Mouse (Mus musculus) embryonic facial prominence, embryonic 10.5 days (tissue): ENCODE results near the gene Plekhg2. TPM values are rescaled to one million over a fixed set of nuclear protein-coding genes. Genes with fewer than 3 reads are reported as not detected.
A peak's percentile ranks its signal among the peaks of the same experiment; 100 is the strongest.

Experiments used
- DNase-seq: peaks from one replicate; pipeline ENCODE4 v3.0.0-alpha.2; 2017; ENCODE audit warnings: low spot score
- H3K27ac ChIP-seq: fragments of 300-500 bp; sonication (generic); replicated peaks from 2 replicates; pipeline ENCODE4 v1.5.1; 2016; ENCODE audit warnings: mild to moderate bottlenecking
- H3K27me3 ChIP-seq: fragments of 300-500 bp; sonication (generic); replicated peaks from 2 replicates; pipeline ENCODE4 v1.6.1; 2016; ENCODE audit warnings: low read depth, mild to moderate bottlenecking; ENCODE audit not compliant: poor library complexity, severe bottlenecking
- H3K36me3 ChIP-seq: fragments of 300-500 bp; sonication (generic); replicated peaks from 2 replicates; pipeline ENCODE4 v1.6.1; 2016; ENCODE audit warnings: mild to moderate bottlenecking, moderate library complexity
- H3K4me1 ChIP-seq: fragments of 300-500 bp; sonication (generic); 2 replicates; pipeline ENCODE4 v1.6.1; 2016
- H3K4me3 ChIP-seq: fragments of 300-500 bp; sonication (generic); 2 replicates; pipeline ENCODE4 v1.5.1; 2016; ENCODE audit warnings: mild to moderate bottlenecking, moderate library complexity
- H3K9me3 ChIP-seq: fragments of 300-500 bp; sonication (generic); 2 replicates; pipeline ENCODE4 v1.6.1; 2016; ENCODE audit warnings: mild to moderate bottlenecking
- WGBS: fragments of 180-500 bp; shearing (Covaris S2); methylation state at CpG from one replicate; pipeline ENCODE4 v1.1.7; 2016; 5-methylcytosine and 5-hydroxymethylcytosine counted together
- polyA plus RNA-seq: library from polyadenylated mRNA; unstranded; fragments of >200 nt; fragmentation: Nextera tagmentation; extraction: Ambion mirVana; gene quantifications from 2 replicates; pipeline ENCODE4 v1.2.1, GENCODE M21; 2016

Gene Plekhg2
- polyA plus RNA-seq, 1 experiment from 2014 or later: 101 TPM

DNA sequence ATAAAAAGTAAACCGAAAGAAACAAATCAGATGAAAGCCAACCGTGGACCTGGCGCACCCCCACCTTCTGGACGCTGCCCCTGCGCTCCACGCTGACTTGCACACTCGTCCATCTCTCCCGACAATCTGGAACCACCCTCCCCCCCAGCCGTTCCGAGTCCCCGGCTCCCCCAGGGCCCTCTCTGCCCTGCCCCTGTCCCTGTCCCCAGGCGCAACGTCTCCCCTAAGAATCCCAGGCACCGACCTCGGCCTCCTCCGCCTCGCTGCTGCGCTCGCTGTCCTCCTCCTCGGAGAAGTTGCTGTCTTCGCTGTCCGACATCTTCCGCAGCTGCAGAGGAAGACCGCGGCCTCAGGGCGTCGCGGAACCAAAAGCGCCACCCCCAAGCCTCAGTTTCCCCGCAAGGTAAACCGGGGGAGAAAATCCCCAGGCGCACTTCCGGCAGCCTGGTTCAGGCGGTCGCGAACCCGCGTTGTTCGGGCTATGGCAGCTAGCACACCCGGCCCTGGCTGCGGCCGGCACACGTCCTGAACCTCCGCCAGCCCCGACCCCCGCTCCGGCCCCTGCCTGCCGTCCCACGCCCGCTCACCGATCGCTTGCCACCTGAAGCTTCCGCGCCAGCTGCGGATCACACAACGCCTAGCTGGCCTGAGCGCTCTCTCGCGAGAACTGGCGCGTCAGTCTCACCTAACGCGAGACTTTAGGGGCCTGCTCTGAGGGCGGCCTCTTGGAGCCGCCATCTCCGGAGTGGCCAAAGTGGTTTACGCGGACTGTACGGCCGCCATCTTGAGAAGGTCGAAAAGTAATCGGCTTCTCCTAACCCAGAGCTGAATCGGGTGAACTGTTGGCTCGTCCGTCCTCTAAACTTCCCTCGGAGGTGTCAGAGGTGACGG, 34.0 kb downstream of the Plekhg2 start, which contains the start of gene Supt5:
TSS of gene Supt5 (minus strand) at position 639 of the 891 bp plus-strand sequence.
- Histone ChIP-seq H3K4me1 (peaks cover 35% of the 10 kb centered on the region), H3K9me3 (no peaks in the 10 kb centered on the region)
- under 1% methylated on average over 77 of the region's 77 CpGs for WGBS

DNA sequence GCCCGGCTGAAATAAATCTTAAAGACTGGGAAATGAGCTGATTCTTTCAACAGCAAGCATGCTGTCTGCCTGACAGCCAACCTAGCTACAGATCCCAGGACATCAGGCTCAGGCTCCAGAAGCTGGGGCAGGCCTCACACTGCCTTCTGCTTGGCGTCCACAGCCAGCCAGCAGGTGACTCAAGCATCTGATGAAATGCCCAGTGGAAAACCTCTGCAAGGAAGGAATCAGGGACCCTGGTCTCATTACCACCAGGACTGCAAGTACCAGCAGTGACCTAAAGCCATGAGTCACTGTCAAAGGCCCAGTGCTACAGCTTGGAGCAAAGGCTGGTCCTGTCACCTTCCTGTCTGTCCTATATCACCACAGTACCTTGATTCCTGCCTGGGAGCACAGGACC, 36.9 kb downstream of the Plekhg2 start:
- DNase-seq: no peak
- peaks cover 17% of the 10 kb centered on the region for H3K4me1 ChIP-seq
- H3K4me3 ChIP-seq: no peak overlapping the region
- H3K36me3 ChIP-seq: peaks cover 61% of the 10 kb centered on the region
- H3K27ac ChIP-seq: no peak overlapping the region
- WGBS: 88% methylated on average over 2 of the region's 2 CpGs
- H3K9me3 ChIP-seq: no peaks in the 10 kb centered on the region
- no peaks in the 10 kb centered on the region for H3K27me3 ChIP-seq

More for the DNA sequence above, 34.0 kb downstream of the Plekhg2 start, which contains the start of gene Supt5:
- H3K36me3 ChIP-seq: peaks cover 33% of the 10 kb centered on the region
- peak within 1 kb of the TSS; percentile 93 for H3K27ac ChIP-seq
- H3K27me3 ChIP-seq: no peaks in the 10 kb centered on the region
- peak; percentile 97 for DNase-seq
- peak within 1 kb of the TSS; percentile 99 for H3K4me3 ChIP-seq

DNA sequence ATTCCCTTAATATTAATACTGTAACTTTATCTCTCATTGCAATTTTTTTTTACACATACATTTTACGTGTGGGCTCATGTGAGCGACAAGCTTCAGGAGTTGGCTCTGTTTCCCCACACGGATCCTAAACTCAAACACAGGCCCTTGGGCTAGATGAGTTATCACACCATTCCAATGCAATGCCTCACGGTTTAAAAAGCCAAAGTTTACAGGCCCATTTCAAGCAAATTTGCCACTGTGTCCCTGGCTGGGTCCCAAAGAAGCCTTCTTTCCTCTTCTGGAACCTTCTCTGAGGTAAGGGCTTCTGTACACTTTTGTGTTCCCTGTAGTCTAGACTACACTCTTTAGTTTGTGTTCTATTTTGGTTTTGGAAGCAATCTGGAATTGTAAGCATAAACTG, 37.9 kb downstream of the Plekhg2 start:
- Histone ChIP-seq H3K4me1 (peaks cover 17% of the 10 kb centered on the region), H3K9me3 (no peaks in the 10 kb centered on the region), H3K27ac (no peak overlapping the region), H3K4me3 (no peak overlapping the region), H3K36me3 (peaks cover 71% of the 10 kb centered on the region), H3K27me3 (no peaks in the 10 kb centered on the region)
- WGBS: 93% methylated on average over 4 of the region's 4 CpGs
- no peak for DNase-seq

DNA sequence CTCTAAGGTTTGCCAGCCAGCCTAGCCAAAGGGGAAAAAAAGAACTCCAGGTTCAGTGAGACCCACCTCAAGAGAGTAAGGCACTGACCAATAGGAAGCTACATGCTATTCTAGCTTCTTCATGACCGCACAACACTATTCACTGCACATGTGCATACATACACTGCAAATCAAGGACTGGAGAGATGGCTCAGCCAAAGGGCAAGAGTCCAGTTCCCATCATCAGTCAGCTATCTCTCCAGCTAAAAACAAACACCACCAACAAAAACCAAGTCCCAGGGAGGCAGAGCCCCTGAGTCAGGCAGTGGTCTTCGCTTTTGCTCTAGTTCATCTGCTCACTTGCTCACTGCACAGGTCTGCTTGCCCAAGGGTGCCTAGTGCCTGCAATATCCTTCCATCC, 44.1 kb downstream of the Plekhg2 start:
- Histone ChIP-seq H3K4me1 (no peaks in the 10 kb centered on the region), H3K27ac (no peak overlapping the region), H3K36me3 (peaks cover 99% of the 10 kb centered on the region), H3K4me3 (no peak overlapping the region), H3K9me3 (no peaks in the 10 kb centered on the region), H3K27me3 (no peaks in the 10 kb centered on the region)
- DNase-seq: no peak
- 94% methylated on average over 2 of the region's 2 CpGs for WGBS

DNA sequence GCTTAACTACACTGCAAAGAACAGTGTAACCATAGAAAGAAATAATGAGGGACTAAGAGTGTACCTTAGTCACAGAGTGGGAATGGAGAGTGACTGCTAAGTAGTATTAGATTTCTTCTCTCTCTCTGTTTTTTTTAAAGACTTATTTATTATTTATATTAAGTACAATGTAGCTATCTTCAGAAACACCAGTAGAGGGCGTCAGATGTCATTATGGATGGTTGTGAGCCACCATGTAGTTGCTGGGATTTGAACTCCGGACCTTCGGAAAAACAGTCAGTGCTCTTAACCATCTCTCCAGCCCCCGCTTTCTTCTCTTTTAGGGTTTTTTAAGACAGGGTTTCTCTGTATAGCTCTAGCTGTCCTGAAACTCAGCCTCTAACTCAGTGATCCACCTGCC, 45.9 kb downstream of the Plekhg2 start:
- H3K4me1 ChIP-seq: no peaks in the 10 kb centered on the region
- peaks cover 100% of the 10 kb centered on the region for H3K36me3 ChIP-seq
- DNase-seq: no peak
- H3K9me3 ChIP-seq: no peaks in the 10 kb centered on the region
- no peak overlapping the region for H3K4me3 ChIP-seq
- WGBS: 82% methylated on average over 4 of the region's 4 CpGs
- H3K27me3 ChIP-seq: no peaks in the 10 kb centered on the region
- no peak overlapping the region for H3K27ac ChIP-seq

DNA sequence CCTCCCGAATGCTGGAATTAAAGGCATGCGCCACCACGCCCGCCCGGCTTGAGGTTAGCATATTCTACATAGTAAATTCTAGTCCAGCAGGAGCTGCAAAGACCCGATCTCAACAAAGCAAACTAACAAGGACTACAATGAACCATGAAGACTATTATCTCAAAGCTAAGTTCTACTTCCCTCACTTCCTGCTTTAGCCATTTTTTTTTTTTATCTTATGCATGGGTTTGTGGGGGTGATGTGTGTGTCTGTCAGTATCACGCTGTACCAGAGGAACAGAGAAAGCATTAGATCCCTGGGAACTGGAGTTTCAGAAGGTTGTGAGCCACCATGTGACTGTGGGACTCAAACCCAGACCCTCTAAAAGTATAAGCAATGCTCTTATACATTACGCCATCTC, 47.1 kb downstream of the Plekhg2 start:
- H3K9me3 ChIP-seq: no peaks in the 10 kb centered on the region
- no peak overlapping the region for H3K27ac ChIP-seq
- 94% methylated on average over 8 of the region's 8 CpGs for WGBS
- no peaks in the 10 kb centered on the region for H3K4me1 ChIP-seq
- H3K27me3 ChIP-seq: no peaks in the 10 kb centered on the region
- peaks cover 100% of the 10 kb centered on the region for H3K36me3 ChIP-seq
- DNase-seq: no peak
- no peak overlapping the region for H3K4me3 ChIP-seq

DNA sequence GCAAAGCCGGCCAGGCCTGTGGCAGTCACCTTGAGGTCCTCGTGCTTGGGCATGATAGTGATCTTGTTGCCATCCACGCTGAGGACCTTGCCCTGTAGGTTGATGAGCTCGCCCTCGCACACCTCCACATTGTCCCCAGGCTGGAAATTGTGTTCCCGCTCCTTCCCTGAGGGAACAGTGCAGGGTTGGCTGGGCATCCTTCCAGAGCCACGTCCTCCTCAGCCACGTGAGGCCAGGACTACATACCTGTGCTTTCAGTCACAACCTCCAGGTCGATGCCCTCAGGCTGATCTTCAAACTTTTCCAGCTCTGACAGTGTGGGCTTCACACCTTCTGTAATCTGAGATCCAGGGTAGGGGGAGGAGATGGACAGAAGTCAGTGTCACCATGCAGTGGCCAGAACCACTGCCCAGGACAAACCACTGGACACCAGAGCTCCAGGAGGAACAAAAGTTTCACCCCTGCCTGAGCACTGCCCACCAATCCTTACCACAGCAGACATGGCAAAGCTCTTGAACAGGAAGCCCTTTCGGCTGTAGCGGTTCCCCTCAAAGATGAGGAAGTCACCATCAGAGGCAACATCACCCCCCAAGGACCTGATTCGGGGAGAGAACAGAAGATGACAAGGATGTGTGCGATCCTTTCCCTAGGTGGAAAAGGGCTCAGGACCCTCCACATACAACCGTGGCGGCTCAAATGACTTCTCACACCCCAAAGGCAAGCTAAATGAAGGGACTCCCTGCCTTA, 50.3 kb downstream of the Plekhg2 start:
- Histone ChIP-seq H3K27me3 (no peaks in the 10 kb centered on the region), H3K27ac (no peak overlapping the region), H3K4me3 (no peak overlapping the region), H3K36me3 (peaks cover 100% of the 10 kb centered on the region), H3K9me3 (no peaks in the 10 kb centered on the region), H3K4me1 (no peaks in the 10 kb centered on the region)
- WGBS: 92% methylated on average over 15 of the region's 15 CpGs
- no peak for DNase-seq

DNA sequence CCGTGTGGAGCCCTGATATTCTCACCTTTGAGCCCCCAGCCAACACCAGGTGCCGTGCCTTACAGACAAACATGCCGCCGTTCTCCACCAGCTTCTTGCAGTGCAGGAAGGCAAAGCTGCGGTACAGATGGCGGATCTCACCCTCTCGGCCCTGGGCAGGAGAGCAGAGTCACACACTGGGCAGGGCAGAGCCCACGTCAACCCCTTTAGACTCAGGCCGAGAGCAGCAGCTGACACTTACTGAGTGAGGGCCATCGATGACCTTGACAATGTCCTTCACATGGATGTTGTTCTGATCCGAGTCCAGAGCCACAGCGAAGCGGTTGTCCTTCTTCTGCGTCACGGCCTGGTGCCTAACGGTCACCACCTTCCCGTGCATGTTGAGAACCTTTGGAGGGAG, 53.7 kb downstream of the Plekhg2 start:
- DNase-seq: no peak
- H3K4me1 ChIP-seq: no peaks in the 10 kb centered on the region
- H3K27me3 ChIP-seq: no peaks in the 10 kb centered on the region
- 94% methylated on average over 17 of the region's 17 CpGs for WGBS
- no peak overlapping the region for H3K27ac ChIP-seq
- peaks cover 100% of the 10 kb centered on the region for H3K36me3 ChIP-seq
- no peak overlapping the region for H3K4me3 ChIP-seq
- H3K9me3 ChIP-seq: no peaks in the 10 kb centered on the region

DNA sequence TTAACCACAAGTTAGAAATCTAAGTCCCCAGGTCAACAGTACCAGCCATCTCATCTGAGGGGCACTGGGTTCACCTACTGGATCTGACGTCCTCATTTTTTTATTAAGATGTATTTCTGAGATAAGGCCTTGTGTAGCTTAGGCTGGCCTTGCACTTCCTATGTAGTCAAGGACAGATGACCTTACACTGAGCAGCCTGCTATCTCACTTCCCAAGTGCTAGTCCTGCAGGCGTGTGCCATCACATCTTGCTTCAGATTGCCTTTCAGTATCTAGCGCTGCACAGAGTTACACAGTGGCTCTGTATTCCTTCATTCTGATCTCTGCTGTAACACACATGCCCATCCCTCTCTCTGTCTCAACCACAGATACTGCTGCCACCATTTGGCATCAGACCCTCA, 54.4 kb downstream of the Plekhg2 start:
- no peaks in the 10 kb centered on the region for H3K9me3 ChIP-seq
- peaks cover 93% of the 10 kb centered on the region for H3K36me3 ChIP-seq
- no peaks in the 10 kb centered on the region for H3K27me3 ChIP-seq
- 92% methylated on average over 3 of the region's 3 CpGs for WGBS
- no peak for DNase-seq
- H3K27ac ChIP-seq: no peak overlapping the region
- H3K4me3 ChIP-seq: no peak overlapping the region
- H3K4me1 ChIP-seq: no peaks in the 10 kb centered on the region

DNA sequence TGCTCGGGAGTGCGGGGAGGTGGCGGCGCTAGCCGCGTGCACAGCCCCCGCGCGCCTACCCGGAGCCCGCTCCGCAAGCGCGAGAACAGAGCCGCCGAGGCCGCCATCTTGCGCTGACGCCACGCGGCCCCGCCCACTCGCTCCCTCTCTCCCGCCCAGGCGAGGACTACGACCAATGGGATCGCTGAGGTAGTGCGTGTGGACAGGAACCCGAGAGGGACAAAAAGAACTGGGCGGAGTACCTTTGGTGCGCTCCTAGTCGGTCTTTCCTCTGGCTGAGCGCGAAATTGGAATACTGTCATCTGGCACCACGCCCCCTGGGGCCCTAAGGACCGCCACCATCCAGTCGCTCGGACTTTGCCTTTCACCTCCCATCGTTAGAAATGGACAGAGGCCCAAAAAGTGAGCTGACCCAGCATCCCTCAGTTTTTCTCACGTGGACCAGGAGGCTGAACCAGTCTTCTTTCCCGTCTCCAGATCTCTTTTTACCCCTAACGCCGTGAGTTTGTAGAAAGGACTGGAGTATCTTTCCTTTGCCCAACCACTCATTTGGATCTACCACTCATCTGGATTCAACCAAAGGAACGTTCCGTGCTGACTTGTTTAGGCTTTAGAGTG, 60.4 kb downstream of the Plekhg2 start, which contains the start of gene Timm50:
TSS of gene Timm50 (minus strand) at position 147 of the 618 bp plus-strand sequence.
- H3K4me1 ChIP-seq: peaks cover 21% of the 10 kb centered on the region
- no peaks in the 10 kb centered on the region for H3K27me3 ChIP-seq
- peak within 1 kb of the TSS; percentile 97 for H3K4me3 ChIP-seq
- no peaks in the 10 kb centered on the region for H3K9me3 ChIP-seq
- peak; percentile 97 for DNase-seq
- WGBS: under 1% methylated on average over 45 of the region's 45 CpGs
- peaks cover 69% of the 10 kb centered on the region for H3K36me3 ChIP-seq
- peak within 1 kb of the TSS; percentile 93 for H3K27ac ChIP-seq

DNA sequence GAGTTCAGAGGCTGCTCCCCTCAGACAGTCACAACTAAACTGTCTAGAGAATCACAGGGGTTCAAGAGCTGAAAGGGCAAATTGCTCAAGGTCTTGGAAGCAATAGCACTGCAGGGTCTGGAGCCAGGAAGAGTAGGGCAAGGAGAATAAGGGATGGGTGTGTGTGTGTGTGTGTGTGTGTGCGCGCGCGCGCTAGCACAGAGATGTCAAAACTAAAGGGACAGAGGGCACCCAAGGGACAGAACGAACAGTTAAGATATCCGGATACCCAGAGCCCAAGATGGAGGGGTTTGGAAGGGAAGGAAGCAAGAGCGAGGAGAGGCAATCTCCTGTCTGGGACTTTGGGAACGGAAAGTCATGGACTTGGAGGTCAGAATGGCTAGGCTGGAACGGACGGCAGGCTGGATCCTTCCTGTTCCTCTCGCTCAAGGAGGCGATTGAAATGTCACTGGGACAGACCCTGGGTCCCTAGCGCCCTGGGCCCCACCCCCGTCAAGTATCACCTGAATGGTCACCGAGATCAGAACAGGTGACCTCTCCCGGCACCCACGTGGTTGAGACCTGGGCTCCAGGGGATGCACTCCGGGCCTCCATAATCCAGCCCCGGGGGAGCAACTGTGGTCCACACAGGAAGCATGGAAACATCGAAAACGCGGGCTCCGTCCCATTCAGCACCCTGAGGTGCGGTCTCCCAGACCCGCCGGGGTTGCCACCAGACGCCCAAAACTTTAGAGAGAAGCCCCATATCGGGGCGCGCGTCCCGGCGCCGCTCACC, 61.1 kb downstream of the Plekhg2 start:
- peak overlapping the region; percentile 97 for H3K4me3 ChIP-seq
- peaks cover 69% of the 10 kb centered on the region for H3K36me3 ChIP-seq
- H3K27ac ChIP-seq: peak overlapping the region; percentile 93
- no peak for DNase-seq
- no peaks in the 10 kb centered on the region for H3K27me3 ChIP-seq
- WGBS: 8% methylated on average over 35 of the region's 35 CpGs
- peaks cover 21% of the 10 kb centered on the region for H3K4me1 ChIP-seq
- H3K9me3 ChIP-seq: no peaks in the 10 kb centered on the region

DNA sequence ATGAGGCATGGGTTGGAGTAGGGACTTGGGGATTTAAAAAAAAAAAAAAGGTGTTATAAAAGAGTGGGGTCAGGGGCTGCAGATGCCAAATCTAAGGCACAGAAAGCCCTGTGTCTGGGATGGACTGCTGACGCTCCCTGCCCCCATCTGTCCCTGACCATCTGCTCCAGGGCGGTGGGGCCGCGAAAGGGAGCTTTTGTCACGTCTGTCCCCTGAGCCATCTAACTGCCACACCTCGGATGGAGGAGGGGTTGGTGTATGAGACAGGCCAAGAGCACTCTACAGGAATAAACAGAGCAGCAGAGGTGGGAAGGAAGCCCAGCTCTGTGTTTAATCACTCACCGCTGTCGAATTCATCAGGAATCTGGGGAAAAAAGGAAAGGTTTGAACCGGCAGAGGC, 62.7 kb downstream of the Plekhg2 start:
- Histone ChIP-seq H3K4me3 (peak overlapping the region; percentile 97; the same call in 1 of the 2 replicates), H3K27me3 (no peaks in the 10 kb centered on the region), H3K9me3 (no peaks in the 10 kb centered on the region), H3K27ac (no peak overlapping the region), H3K36me3 (peaks cover 69% of the 10 kb centered on the region), H3K4me1 (peaks cover 21% of the 10 kb centered on the region)
- WGBS: 65% methylated on average over 9 of the region's 9 CpGs
- no peak for DNase-seq
